Mouse (Mus musculus): Measurements from ENCODE around the gene Katnal1.

Katnal1 gene

GRCm38 (mm10) chr5:148929116-148929449 is at the start of gene Katnal1:
Gene Katnal1 (minus strand): TSS chr5:148929320.
- DNase-seq (ENCODE audit: low spot score) = no peak

- peak; percentile 87 for DNase-seq (ENCODE audit: low spot score)
Measured at GRCm38 (mm10) chr5:148978458-148979165, 49.5 kb upstream of the Katnal1 start.

- peak; percentile 61 for DNase-seq (ENCODE audit: low spot score)
Measured at GRCm38 (mm10) chr5:148977698-148978457, 48.8 kb upstream of the Katnal1 start.

- no peak for DNase-seq (ENCODE audit: low spot score)
Measured at GRCm38 (mm10) chr5:148976876-148977275, 47.8 kb upstream of the Katnal1 start.

- no peak for DNase-seq (ENCODE audit: low spot score)
Measured at GRCm38 (mm10) chr5:148975035-148975434, 45.9 kb upstream of the Katnal1 start.

- DNase-seq (ENCODE audit: low spot score) = no peak
Measured at GRCm38 (mm10) chr5:148973019-148973668, 44.0 kb upstream of the Katnal1 start.

GRCm38 (mm10) chr5:148972167-148972566 is 43.0 kb upstream of the Katnal1 start:
- no peak for DNase-seq (ENCODE audit: low spot score)

GRCm38 (mm10) chr5:148969648-148970047 is 40.5 kb upstream of the Katnal1 start:
- DNase-seq (ENCODE audit: low spot score) = peak; percentile 64

- peak; percentile 77 for DNase-seq (ENCODE audit: low spot score)
Measured at GRCm38 (mm10) chr5:148968958-148969576, 39.9 kb upstream of the Katnal1 start.

- DNase-seq (ENCODE audit: low spot score) = no peak
Measured at GRCm38 (mm10) chr5:148968179-148968578, 39.1 kb upstream of the Katnal1 start.

GRCm38 (mm10) chr5:148966395-148966794 is 37.3 kb upstream of the Katnal1 start:
- no peak for DNase-seq (ENCODE audit: low spot score)

GRCm38 (mm10) chr5:148965691-148966333 is 36.7 kb upstream of the Katnal1 start:
- peak; percentile 42 for DNase-seq (ENCODE audit: low spot score)

- no peak for DNase-seq (ENCODE audit: low spot score)
Measured at GRCm38 (mm10) chr5:148965089-148965591, 36.0 kb upstream of the Katnal1 start.

- no peak for DNase-seq (ENCODE audit: low spot score)
Measured at GRCm38 (mm10) chr5:148964251-148964650, 35.1 kb upstream of the Katnal1 start.

GRCm38 (mm10) chr5:148960211-148960610 is 31.1 kb upstream of the Katnal1 start:
- peak; percentile 36 for DNase-seq (ENCODE audit: low spot score)

- DNase-seq (ENCODE audit: low spot score) = peak; percentile 84
Measured at GRCm38 (mm10) chr5:148959068-148959990, 30.2 kb upstream of the Katnal1 start.

- no peak for DNase-seq (ENCODE audit: low spot score)
Measured at GRCm38 (mm10) chr5:148958355-148958754, 29.2 kb upstream of the Katnal1 start.

GRCm38 (mm10) chr5:148956898-148957535 is 27.9 kb upstream of the Katnal1 start:
- DNase-seq (ENCODE audit: low spot score) = no peak

- peak; percentile 84 for DNase-seq (ENCODE audit: low spot score)
Measured at GRCm38 (mm10) chr5:148956091-148956490, 27.0 kb upstream of the Katnal1 start.

- no peak for DNase-seq (ENCODE audit: low spot score)
Measured at GRCm38 (mm10) chr5:148955575-148955974, 26.5 kb upstream of the Katnal1 start.
